Mouse (Mus musculus) gastrocnemius, postnatal 14 days (tissue): ENCODE data around the gene Gtdc1. TPM values are rescaled to one million over a fixed set of nuclear protein-coding genes. Genes with fewer than 3 reads are reported as not detected.

Experiments
- DNase-seq: peaks from one replicate; pipeline ENCODE4 v3.0.0; 2021; ENCODE audit warnings: mixed read lengths
- intact Hi-C: fragments of 180-260 bp; cut with DNase I; formaldehyde crosslinking; loops from one replicate; pipeline ENCODE4 v1.15.1; 2025; ENCODE audit warnings: low total_unique reads
- total RNA-seq, 2 experiments: library from RNA; stranded (reverse); gene quantifications; 2 replicates each; pipeline ENCODE4 v1.2.3; 2021

The Gtdc1 gene
- total RNA-seq, 2 experiments from 2014 or later, result 23.5 to 24.4 TPM

DNA sequence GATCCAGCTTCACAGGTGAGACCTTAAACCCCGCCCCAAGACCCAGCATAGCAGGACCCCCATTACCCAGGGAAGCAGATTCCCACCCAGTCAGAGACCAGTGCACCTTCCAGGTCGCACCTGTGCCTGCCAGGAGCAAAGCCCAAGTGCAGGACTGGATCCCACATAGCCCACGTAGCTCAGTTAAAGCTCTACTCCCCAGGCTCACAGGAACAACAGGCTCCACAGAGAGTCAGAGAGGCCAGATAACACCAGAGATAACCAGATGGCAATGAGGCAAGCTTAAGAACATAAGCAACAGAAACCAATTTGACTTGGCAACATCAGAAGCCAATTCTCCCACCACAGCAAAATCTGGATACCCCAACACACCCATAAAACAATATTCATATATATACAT lies 113.7 kb downstream of the Gtdc1 start:
- intact Hi-C loops, result no loop called here
- DNase-seq, result no peak

- intact Hi-C loops, result no loop called here
Measured at GRCm38 (mm10) chr2:44804497-44804896, 123.0 kb downstream of the Gtdc1 start.

DNA sequence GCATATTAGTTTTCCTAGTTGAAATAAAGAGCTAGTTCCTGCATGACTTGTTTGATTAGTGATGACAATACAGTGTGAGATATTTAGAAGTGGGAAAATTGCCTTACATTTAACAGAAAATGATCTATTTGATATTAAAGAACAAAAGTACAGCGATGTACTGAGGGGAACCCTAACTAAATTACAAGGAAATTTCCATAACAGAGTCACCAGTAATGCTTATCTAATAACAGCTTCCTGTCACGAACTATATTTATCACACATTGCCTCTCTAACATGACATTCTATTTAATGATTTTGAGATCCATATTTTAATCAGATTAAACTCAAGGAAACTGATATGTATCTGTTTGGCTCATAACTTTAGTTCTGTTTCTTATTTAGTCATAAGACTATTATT lies 126.1 kb downstream of the Gtdc1 start:
- no peak for DNase-seq
- intact Hi-C loops, result no loop called here

More at GRCm38 (mm10) chr2:44804497-44804896, 123.0 kb downstream of the Gtdc1 start:
- DNase-seq, result no peak

DNA sequence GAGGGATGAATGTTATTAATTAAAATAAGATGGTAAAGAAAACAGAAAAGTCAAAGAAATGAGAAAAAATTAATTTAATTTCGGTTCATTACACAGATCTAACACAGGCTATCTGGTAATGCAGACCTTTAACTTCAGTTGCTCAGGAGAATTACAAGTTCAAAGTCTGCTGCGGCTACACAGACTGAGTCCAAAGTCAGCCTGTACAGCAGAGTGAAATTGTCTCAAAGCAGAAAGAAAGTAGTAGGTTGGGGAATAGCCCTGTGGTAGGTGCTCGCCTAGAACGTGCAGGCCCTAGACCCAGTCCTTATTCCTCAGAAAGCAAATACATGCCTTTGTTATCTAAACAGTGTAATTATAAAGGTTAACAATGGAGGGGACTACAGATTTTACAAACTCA lies 135.6 kb downstream of the Gtdc1 start:
- intact Hi-C loops, result no loop called here
- DNase-seq, result no peak

GRCm38 (mm10) chr2:44791134-44791533 lies 136.3 kb downstream of the Gtdc1 start:
- intact Hi-C loops, result no loop called here
- no peak for DNase-seq

- intact Hi-C loops, result no loop called here
- no peak for DNase-seq
Measured at GRCm38 (mm10) chr2:44782746-44783145, 144.7 kb downstream of the Gtdc1 start.

GRCm38 (mm10) chr2:44780961-44781360 lies 146.5 kb downstream of the Gtdc1 start:
- intact Hi-C loops, result no loop called here
- no peak for DNase-seq

DNA sequence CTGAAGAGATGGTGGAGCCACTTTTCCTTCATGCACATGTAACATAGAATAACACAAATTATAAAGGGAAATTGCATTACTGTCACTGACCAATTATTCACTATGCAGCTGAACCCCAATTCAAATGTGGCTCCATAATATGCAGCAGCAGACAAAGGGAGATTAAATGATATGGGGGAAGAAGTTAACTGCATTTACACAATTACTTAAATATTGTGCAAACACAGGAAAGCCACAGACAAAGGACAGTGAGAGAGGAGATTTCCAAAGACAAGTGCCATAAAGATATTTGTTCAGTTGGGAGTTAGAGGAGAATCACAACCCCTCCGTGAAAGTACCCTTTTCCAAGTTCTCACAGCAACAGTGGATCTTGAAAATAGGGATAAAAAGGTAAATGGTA lies 163.6 kb downstream of the Gtdc1 start:
- no peak for DNase-seq
- intact Hi-C loops, result no loop called here

GRCm38 (mm10) chr2:44736618-44737017 lies 190.8 kb downstream of the Gtdc1 start:
- no peak for DNase-seq
- intact Hi-C loops, result no loop called here

DNA sequence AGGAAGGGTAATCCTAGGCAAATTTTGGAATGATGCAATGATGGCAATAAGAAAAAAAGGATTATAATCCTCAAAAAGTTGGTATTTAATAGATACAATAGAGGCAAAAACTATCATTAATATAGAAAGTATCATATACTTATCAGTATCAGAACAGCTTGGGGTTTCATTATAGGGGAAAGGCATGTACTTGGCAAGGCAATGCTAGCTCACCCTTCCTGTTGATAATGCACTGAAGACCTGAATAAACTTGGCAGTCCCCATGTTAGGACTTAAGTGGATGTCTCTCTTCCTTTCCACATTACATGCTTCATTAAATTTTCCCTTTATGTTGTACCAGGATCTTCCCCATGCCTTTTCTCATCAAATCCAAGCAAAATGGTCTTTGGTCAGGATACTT lies 206.0 kb downstream of the Gtdc1 start:
- DNase-seq, result no peak
- intact Hi-C loops, result no loop called here

GRCm38 (mm10) chr2:44705883-44706615 lies 221.4 kb downstream of the Gtdc1 start:
- no peak for DNase-seq
- intact Hi-C loops, result no loop called here

DNA sequence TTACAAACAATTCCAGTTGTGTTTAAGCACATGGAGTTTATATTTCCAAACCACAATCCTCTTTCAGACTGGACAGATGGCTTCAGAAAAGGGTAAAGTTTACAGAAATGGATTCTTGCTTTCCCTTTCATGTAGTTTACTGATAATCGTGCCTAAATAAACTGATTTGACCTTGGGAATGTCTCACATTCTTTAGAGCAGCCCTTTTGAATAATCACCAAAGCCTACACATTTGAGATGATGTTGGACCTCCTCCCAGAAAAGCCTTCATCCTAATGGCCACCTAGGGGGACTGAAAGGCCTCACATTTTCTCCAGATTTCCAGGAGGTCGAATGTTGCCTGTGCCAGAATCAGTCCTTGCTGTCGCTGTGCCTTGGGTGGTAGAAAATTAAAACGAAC lies 227.2 kb downstream of the Gtdc1 start:
- intact Hi-C loops, result no loop called here
- DNase-seq, result no peak

DNA sequence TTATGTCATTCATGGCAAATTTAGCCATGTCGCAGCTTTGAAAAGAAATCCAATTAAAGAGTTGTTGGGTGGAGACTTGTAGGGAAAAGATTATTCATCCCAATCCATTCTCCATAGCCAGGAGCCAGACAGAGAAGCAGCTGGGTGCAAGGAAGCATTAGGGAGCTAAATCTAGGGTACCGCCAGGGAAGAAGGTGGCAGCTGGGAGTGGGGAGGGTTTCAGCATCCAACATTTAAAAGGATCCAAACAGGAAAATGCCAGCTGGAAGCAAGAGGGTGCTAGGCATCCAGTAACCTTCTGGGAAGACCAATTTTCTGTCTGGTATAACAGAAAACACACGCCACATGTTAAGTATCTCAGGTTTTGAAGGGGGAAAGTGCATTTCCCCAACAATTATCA lies 231.0 kb downstream of the Gtdc1 start:
- DNase-seq, result no peak
- intact Hi-C loops, result no loop called here

DNA sequence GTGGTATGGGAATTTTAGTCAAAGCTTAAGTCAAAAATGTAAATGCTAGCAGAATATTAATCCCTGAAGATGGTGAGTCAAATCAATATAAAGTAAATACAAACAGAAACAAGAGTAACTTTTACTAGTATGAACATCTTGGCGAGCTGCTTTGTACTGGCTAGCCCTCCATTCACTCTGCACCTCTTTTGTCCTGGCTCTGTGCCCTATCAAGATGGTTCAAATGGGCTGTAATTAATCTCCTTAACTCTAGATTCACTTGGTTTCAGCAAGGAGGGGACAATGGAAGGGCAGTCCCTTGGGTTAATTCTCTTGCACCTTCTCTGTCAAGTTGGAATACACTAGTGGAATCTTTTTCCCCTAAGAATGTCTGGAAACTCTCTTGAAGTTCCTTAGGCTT lies 233.6 kb downstream of the Gtdc1 start:
- intact Hi-C loops, result no loop called here
- no peak for DNase-seq

DNA sequence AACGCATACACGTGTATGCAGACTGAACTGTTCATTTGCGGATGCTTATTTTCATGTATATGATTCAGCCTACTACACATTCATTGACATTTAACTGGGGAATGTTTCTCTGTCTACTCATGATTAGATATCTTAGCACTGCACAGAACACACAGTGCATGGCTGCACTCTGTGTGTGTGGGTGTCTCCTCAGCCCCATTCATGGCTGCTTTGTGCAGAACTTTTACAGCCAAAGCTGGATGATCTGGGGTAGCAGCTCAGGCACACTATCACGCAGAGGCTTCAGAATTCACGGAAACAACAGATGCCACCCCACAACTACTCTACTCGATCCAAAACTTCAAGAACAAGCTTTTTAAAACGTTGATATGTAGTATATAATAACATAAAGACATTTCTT lies 263.4 kb downstream of the Gtdc1 start:
- no peak for DNase-seq
- intact Hi-C loops, result no loop called here

GRCm38 (mm10) chr2:44659870-44660269 lies 267.6 kb downstream of the Gtdc1 start:
- intact Hi-C loops, result no loop called here
- DNase-seq, result no peak

GRCm38 (mm10) chr2:44659011-44659410 lies 268.4 kb downstream of the Gtdc1 start:
- intact Hi-C loops, result no loop called here
- DNase-seq, result no peak

DNA sequence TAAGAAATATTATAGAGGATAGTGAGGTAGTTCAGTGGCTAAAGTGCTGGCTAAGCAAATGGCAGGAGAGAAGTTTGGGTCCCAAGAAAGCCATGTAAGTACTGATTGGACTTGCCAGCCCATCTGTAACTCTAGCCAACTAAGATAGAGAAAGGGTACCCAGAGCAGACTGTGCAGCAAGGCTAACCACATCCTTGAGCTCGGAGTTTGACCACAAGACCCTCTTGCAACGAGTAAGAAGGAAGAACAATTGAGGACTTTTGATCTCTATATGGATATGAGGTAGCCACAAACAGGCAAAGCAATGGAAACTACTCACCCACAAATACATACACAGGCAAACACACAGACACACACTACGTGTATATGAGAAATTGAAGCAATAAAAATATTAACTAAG lies 278.9 kb downstream of the Gtdc1 start:
- no peak for DNase-seq
- intact Hi-C loops, result no loop called here

DNA sequence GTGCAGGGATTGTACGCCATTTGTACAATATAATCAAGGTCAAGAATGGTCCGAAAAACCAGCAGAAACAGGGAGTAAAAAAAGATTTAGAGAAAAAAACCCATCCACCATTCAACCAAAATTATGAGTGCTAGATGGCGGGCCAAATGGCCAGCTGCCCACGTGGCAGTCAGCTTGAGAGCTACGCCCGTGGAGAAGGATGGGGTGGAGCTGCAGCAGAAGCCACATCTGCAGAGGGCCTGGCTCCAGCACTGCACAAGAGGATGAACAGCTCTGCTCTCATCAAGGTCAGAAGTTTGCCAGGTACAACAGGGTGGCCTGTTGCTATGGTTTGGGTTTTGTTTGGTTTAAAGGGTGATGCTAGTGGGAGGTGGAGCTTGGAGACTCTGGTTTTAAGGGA lies 281.1 kb downstream of the Gtdc1 start:
- DNase-seq, result peak; percentile 38
- intact Hi-C loops, result no loop called here

DNA sequence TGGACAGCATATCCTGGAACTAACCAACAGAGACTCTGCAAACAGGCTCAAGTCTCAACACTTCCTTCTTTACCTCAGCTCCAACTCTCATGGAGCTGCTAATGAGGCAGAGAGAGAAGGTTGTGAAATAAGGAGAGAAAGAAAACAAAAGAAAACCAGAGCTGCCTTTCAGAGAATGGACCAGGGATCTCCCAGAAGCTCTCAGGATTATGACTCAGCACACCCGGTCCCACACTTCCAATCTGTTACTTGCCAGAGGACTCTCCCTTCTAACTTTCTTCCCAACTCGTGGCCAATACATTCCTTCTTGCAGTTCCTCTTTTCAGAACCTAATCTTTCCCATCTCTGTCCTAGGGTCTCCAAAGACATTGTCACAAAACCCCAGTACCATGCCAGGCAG lies 288.1 kb downstream of the Gtdc1 start:
- intact Hi-C loops, result no loop called here
- no peak for DNase-seq

- intact Hi-C loops, result no loop called here
Measured at GRCm38 (mm10) chr2:44638157-44638556, 289.3 kb downstream of the Gtdc1 start.

DNA sequence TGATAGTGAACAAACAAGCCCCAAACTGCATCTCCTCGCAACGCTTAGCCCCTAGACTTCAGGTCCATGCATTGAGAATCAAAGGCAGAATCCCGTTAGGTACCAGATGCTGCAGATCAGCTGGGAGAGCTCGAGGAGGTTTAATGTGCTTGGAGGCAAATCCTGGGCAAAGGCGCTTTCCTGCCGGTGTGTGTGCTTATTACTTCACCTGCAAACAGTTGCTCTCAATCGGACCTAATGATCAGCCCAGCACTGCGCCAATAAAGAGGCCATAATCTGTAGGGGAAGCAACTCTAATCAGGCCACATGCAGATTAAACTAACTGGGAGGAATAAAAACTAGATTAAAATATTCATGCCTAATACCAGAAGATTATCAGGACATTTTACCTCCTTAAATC lies 293.5 kb downstream of the Gtdc1 start:
- no peak for DNase-seq
- intact Hi-C loops, result no loop called here

More at GRCm38 (mm10) chr2:44638157-44638556, 289.3 kb downstream of the Gtdc1 start:
- no peak for DNase-seq
